Mouse (Mus musculus) lung, embryonic 16.5 days (tissue): Measurements from ENCODE around the gene Nrxn3. TPM values are rescaled to one million over a fixed set of nuclear protein-coding genes. Genes with fewer than 3 reads are reported as not detected.

Experiments used
- ATAC-seq: fragments of 200-750 bp; cut with Nextera tagmentation; 2 replicates; pipeline ENCODE4 v1.8.0; 2017; ENCODE audit warnings: low read depth, mild to moderate bottlenecking, moderate library complexity
- H3K27ac ChIP-seq: fragments of 300-500 bp; sonication (generic); 2 replicates; pipeline ENCODE4 v1.5.1; 2014; ENCODE audit warnings: mild to moderate bottlenecking, control low read depth, low read length
- H3K27me3 ChIP-seq: fragments of 300-500 bp; sonication (generic); 2 replicates; pipeline ENCODE4 v1.6.1; 2014; ENCODE audit warnings: low read depth, low read length, mixed read lengths; ENCODE audit not compliant: control insufficient read depth, insufficient read depth
- H3K36me3 ChIP-seq: fragments of 300-500 bp; sonication (generic); 2 replicates; pipeline ENCODE4 v1.6.1; 2014; ENCODE audit warnings: low read length; ENCODE audit not compliant: control insufficient read depth, insufficient read depth
- H3K4me1 ChIP-seq: fragments of 300-500 bp; sonication (generic); replicated peaks from 2 replicates; pipeline ENCODE4 v1.6.1; 2014; ENCODE audit warnings: low read length, mixed read lengths; ENCODE audit not compliant: control insufficient read depth, insufficient read depth
- H3K4me2 ChIP-seq: fragments of 300-500 bp; sonication (generic); 2 replicates; pipeline ENCODE4 v1.6.1; 2014; ENCODE audit warnings: low read depth, low read length, control low read depth
- H3K4me3 ChIP-seq: fragments of 300-500 bp; sonication (generic); 2 replicates; pipeline ENCODE4 v1.5.1; 2014; ENCODE audit warnings: mild to moderate bottlenecking, low read length, control low read depth
- H3K9ac ChIP-seq: fragments of 300-500 bp; sonication (generic); 2 replicates; pipeline ENCODE4 v1.6.1; 2014; ENCODE audit warnings: low read length, control low read depth
- H3K9me3 ChIP-seq: fragments of 300-500 bp; sonication (generic); 2 replicates; pipeline ENCODE4 v1.6.1; 2016; ENCODE audit warnings: low read length; ENCODE audit not compliant: control insufficient read depth
- WGBS: fragments of 180-500 bp; shearing (Covaris S2); extraction: QIAGEN DNeasy Blood & Tissue Kit; methylation state at CpG from one replicate; pipeline ENCODE4 v1.1.7; 2014; 5-methylcytosine and 5-hydroxymethylcytosine counted together
- polyA plus RNA-seq: library from polyadenylated mRNA; unstranded; fragments of >200 nt; fragmentation: Nextera tagmentation; extraction: Ambion mirVana; gene quantifications from 2 replicates; pipeline ENCODE4 v1.2.1, GENCODE M21; 2015

The Nrxn3 gene
- polyA plus RNA-seq, 1 experiment from 2014 or later: 3.1 TPM

DNA sequence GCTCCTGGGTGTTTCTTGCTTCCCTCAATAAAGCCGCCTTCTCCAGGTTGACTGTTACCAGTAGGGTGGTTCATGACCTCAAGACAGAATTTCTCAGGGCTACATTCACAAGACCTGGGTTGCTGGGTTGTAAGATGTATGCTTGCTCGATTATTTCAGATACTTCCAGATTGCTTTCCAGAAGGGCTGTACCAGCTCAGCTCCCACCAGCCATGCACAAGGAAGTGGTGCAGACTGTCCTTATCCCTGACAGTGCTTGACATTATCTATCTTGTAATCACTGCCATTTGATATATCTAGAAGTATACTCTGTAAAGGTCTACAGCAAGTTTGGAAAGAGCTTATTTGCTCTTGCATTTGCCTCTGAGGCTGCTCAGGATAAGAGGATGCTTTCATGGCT lies 374.9 kb downstream of the Nrxn3 start:
- H3K9ac ChIP-seq: no peak overlapping the region
- no peaks in the 10 kb centered on the region for H3K36me3 ChIP-seq
- no peaks in the 10 kb centered on the region for H3K4me1 ChIP-seq
- ATAC-seq: no peak
- H3K4me2 ChIP-seq: no peak overlapping the region
- H3K27ac ChIP-seq: no peak overlapping the region
- H3K4me3 ChIP-seq: no peak overlapping the region
- no peaks in the 10 kb centered on the region for H3K9me3 ChIP-seq
- WGBS: 74% methylated on average over 2 of the region's 2 CpGs
- H3K27me3 ChIP-seq: no peaks in the 10 kb centered on the region

- Histone ChIP-seq H3K4me2 (peak overlapping the region; percentile 17; the same call in 1 of the 2 replicates), H3K27me3 (no peaks in the 10 kb centered on the region), H3K9me3 (no peaks in the 10 kb centered on the region), H3K36me3 (no peaks in the 10 kb centered on the region), H3K4me3 (no peak overlapping the region), H3K9ac (no peak overlapping the region), H3K4me1 (no peaks in the 10 kb centered on the region), H3K27ac (no peak overlapping the region)
- ATAC-seq: peak; percentile 80
- 6% methylated on average over 9 of the region's 9 CpGs for WGBS
These were observed 383.5 kb downstream of the Nrxn3 start for GRCm38 (mm10) chr12:89106029-89106733.

DNA sequence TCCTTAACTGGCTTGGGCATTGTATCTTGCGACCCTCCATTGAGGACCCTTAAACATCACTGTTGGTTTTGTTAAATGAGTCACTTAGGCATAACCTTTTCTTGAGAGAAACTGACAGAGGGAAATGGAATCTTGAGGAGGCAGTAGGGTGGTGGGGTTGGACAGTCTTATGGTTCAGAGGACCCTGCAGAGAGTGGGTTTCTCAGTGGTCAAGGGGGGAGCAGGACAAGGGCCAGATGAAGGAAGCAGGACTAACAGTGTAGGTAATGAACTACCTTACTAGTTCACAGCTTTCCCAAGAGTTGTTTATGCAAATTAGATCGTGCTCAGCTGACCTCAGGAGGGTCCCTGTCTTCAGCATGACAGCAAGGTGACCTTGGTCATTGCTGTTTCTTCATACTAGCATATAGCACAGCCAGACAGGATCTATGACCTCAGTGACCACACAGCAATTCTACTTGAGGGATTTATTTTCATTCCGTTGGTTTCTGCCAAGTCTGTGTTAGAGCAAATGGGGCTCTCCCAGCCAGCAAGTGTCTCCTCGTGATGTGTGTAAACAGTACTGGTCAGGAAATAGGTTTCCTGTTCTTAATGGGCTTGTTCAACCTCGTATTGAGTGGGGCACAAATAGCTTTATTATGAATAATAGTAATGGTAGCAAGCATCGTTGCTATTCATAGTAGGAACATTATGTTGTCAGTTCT lies 384.4 kb downstream of the Nrxn3 start:
- Histone ChIP-seq H3K27ac (no peak overlapping the region), H3K4me3 (no peak overlapping the region), H3K9me3 (no peaks in the 10 kb centered on the region), H3K4me1 (no peaks in the 10 kb centered on the region), H3K4me2 (no peak overlapping the region), H3K27me3 (no peaks in the 10 kb centered on the region), H3K36me3 (no peaks in the 10 kb centered on the region), H3K9ac (no peak overlapping the region)
- peak; percentile 64 for ATAC-seq
- WGBS: 38% methylated on average over 6 of the region's 6 CpGs

- no peaks in the 10 kb centered on the region for H3K9me3 ChIP-seq
- 68% methylated on average over 7 of the region's 7 CpGs for WGBS
- no peak overlapping the region for H3K9ac ChIP-seq
- no peak overlapping the region for H3K4me3 ChIP-seq
- no peaks in the 10 kb centered on the region for H3K4me1 ChIP-seq
- no peaks in the 10 kb centered on the region for H3K27me3 ChIP-seq
- ATAC-seq: no peak
- no peak overlapping the region for H3K27ac ChIP-seq
- no peak overlapping the region for H3K4me2 ChIP-seq
- no peaks in the 10 kb centered on the region for H3K36me3 ChIP-seq
These were observed 387.2 kb downstream of the Nrxn3 start for GRCm38 (mm10) chr12:89109779-89110335.

- ATAC-seq: no peak
- 67% methylated on average over 4 of the region's 4 CpGs for WGBS
These were observed 405.9 kb downstream of the Nrxn3 start for GRCm38 (mm10) chr12:89128602-89129001.

GRCm38 (mm10) chr12:89129139-89129907 lies 406.6 kb downstream of the Nrxn3 start:
- H3K36me3 ChIP-seq: no peaks in the 10 kb centered on the region
- H3K27ac ChIP-seq: no peak overlapping the region
- 44% methylated on average over 9 of the region's 9 CpGs for WGBS
- no peaks in the 10 kb centered on the region for H3K27me3 ChIP-seq
- no peak overlapping the region for H3K9ac ChIP-seq
- H3K4me1 ChIP-seq: no peaks in the 10 kb centered on the region
- no peak for ATAC-seq
- H3K9me3 ChIP-seq: no peaks in the 10 kb centered on the region
- H3K4me2 ChIP-seq: no peak overlapping the region
- no peak overlapping the region for H3K4me3 ChIP-seq

More at GRCm38 (mm10) chr12:89128602-89129001, 405.9 kb downstream of the Nrxn3 start:
- Histone ChIP-seq H3K9ac (no peak overlapping the region), H3K4me1 (no peaks in the 10 kb centered on the region), H3K9me3 (no peaks in the 10 kb centered on the region), H3K27me3 (no peaks in the 10 kb centered on the region), H3K4me3 (no peak overlapping the region), H3K4me2 (no peak overlapping the region), H3K27ac (no peak overlapping the region), H3K36me3 (no peaks in the 10 kb centered on the region)

DNA sequence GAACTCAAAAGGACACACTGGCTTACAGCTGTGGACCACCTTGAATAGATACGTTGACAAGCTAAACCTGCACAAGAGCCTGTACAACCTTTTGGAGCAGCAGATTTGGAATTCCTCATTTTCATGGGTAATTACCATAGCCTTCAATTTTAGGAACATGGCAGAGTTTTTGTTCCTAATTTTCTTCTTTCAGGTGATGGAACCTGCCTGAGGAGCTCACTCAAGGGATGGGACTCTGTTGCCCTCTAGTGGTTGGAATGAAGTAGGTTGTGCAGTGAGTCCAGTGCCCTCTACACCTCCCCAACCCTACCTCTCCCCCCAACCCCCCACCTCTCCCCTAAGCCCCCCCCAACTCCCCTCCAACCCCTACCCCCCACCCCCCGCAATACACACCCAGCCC lies 411.7 kb downstream of the Nrxn3 start:
- Histone ChIP-seq H3K36me3 (no peaks in the 10 kb centered on the region), H3K27ac (no peak overlapping the region), H3K4me1 (no peaks in the 10 kb centered on the region), H3K9me3 (no peaks in the 10 kb centered on the region), H3K4me2 (no peak overlapping the region), H3K9ac (no peak overlapping the region), H3K27me3 (no peaks in the 10 kb centered on the region), H3K4me3 (no peak overlapping the region)
- 85% methylated on average over 2 of the region's 2 CpGs for WGBS
- ATAC-seq: no peak

DNA sequence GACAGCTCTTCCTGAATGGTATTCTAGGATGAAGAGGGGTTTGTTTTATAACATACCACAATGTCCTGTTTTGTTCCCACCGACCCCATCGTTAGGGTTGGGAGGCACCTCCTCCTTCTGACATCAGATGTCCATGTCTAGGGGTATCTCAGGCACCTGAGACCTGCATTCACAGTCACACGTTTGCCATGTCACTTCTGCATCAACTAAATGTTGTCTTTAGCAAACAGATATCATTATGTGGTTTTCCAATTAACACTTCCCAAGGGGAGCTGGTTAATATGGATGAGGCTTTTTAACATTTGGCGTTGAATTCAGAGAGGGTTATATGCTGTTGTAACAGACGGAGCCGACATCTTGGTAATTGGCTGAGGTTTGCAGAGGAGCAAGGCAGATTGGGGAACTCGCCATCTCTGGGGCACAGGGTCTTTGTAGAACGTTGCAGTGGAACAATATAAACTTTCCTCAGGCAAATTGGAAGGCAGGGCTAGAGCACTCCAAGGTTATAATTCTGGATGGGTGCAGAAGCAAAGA lies 412.2 kb downstream of the Nrxn3 start:
- H3K27me3 ChIP-seq: no peaks in the 10 kb centered on the region
- no peaks in the 10 kb centered on the region for H3K36me3 ChIP-seq
- 71% methylated on average over 8 of the region's 8 CpGs for WGBS
- H3K9me3 ChIP-seq: no peaks in the 10 kb centered on the region
- no peak overlapping the region for H3K4me2 ChIP-seq
- no peak overlapping the region for H3K9ac ChIP-seq
- H3K4me3 ChIP-seq: no peak overlapping the region
- ATAC-seq: no peak
- H3K4me1 ChIP-seq: no peaks in the 10 kb centered on the region
- no peak overlapping the region for H3K27ac ChIP-seq
